Mouse (Mus musculus) midbrain, embryonic 11.5 days (tissue): ENCODE measurements at regions not wholly inside any gene's neighbourhood (a gene's known extent, or its start where the extent isn't known, plus 50 kb on each side); places are given as distances from the start of the nearest gene placed in this dataset.
A peak's percentile ranks its signal among the peaks of the same experiment; 100 is the strongest.

Experiments used
- ATAC-seq: fragments of 200-750 bp; cut with Nextera tagmentation; 2 replicates; pipeline ENCODE4 v1.8.0; 2017; ENCODE audit warnings: moderate TSS enrichment, moderate library complexity; ENCODE audit not compliant: low FRiP score
- DNase-seq: peaks from one replicate; pipeline ENCODE4 v3.0.0; 2015; ENCODE audit warnings: low spot score; ENCODE audit errors: missing footprints
- H3K27ac ChIP-seq: fragments of 300-500 bp; sonication (generic); 2 replicates; pipeline ENCODE4 v1.5.1; 2014; ENCODE audit warnings: low read depth, low read length
- H3K27me3 ChIP-seq: fragments of 300-500 bp; sonication (generic); 2 replicates; pipeline ENCODE4 v1.6.1; 2014; ENCODE audit warnings: mild to moderate bottlenecking, low read length, moderate library complexity, mixed read lengths; ENCODE audit not compliant: control insufficient read depth, insufficient read depth
- H3K36me3 ChIP-seq: fragments of 300-500 bp; sonication (generic); 2 replicates; pipeline ENCODE4 v1.6.1; 2014; ENCODE audit warnings: mild to moderate bottlenecking, low read length, moderate library complexity, mixed read lengths; ENCODE audit not compliant: control insufficient read depth, insufficient read depth
- H3K4me1 ChIP-seq: fragments of 300-500 bp; sonication (generic); 2 replicates; pipeline ENCODE4 v1.6.1; 2014; ENCODE audit warnings: low read length; ENCODE audit not compliant: control insufficient read depth, insufficient read depth
- H3K4me2 ChIP-seq: fragments of 300-500 bp; sonication (generic); 2 replicates; pipeline ENCODE4 v1.6.1; 2014; ENCODE audit warnings: mild to moderate bottlenecking, moderate library complexity
- H3K4me3 ChIP-seq: fragments of 300-500 bp; sonication (generic); 2 replicates; pipeline ENCODE4 v1.5.1; 2014; ENCODE audit warnings: low read depth, low read length
- H3K9ac ChIP-seq: fragments of 300-500 bp; sonication (generic); 2 replicates; pipeline ENCODE4 v1.6.1; 2014; ENCODE audit warnings: low read length
- H3K9me3 ChIP-seq: fragments of 300-500 bp; sonication (generic); 2 replicates; pipeline ENCODE4 v1.6.1; 2016; ENCODE audit warnings: low read length; ENCODE audit not compliant: control insufficient read depth
- WGBS: fragments of 180-500 bp; shearing (Covaris S2); extraction: QIAGEN DNeasy Blood & Tissue Kit; methylation state at CpG from one replicate; pipeline ENCODE4 v1.1.7; 2014; 5-methylcytosine and 5-hydroxymethylcytosine counted together

GRCm38 (mm10) chr5:80178723-80179122 lies 841.2 kb upstream of the Adgrl3 start:
- no peaks in the 10 kb centered on the region for H3K4me1 ChIP-seq
- peak; percentile 33 for DNase-seq
- 94% methylated on average over 3 of the region's 3 CpGs for WGBS

GRCm38 (mm10) chr5:80180280-80180679 lies 839.7 kb upstream of the Adgrl3 start:
- no peaks in the 10 kb centered on the region for H3K4me1 ChIP-seq
- DNase-seq (peak; percentile 70), ATAC-seq (no peak)
- 80% methylated on average over 2 of the region's 2 CpGs for WGBS
- no peak overlapping the region for H3K4me3 ChIP-seq
- H3K27ac ChIP-seq = no peak overlapping the region
- H3K36me3 ChIP-seq = no peaks in the 10 kb centered on the region
- H3K4me2 ChIP-seq = no peak overlapping the region
- no peaks in the 10 kb centered on the region for H3K27me3 ChIP-seq
- H3K9me3 ChIP-seq = no peaks in the 10 kb centered on the region
- H3K9ac ChIP-seq = no peak overlapping the region

More at GRCm38 (mm10) chr5:80178723-80179122, 841.2 kb upstream of the Adgrl3 start:
- no peak overlapping the region for H3K4me2 ChIP-seq
- ATAC-seq = no peak
- H3K9ac ChIP-seq = no peak overlapping the region
- no peaks in the 10 kb centered on the region for H3K9me3 ChIP-seq
- H3K27me3 ChIP-seq = no peaks in the 10 kb centered on the region
- no peaks in the 10 kb centered on the region for H3K36me3 ChIP-seq
- H3K4me3 ChIP-seq = no peak overlapping the region
- no peak overlapping the region for H3K27ac ChIP-seq

GRCm38 (mm10) chr5:80192418-80192817 lies 827.5 kb upstream of the Adgrl3 start:
- 85% methylated on average over 3 of the region's 3 CpGs for WGBS
- H3K4me1 ChIP-seq = no peaks in the 10 kb centered on the region
- H3K4me3 ChIP-seq = no peak overlapping the region
- H3K27ac ChIP-seq = no peak overlapping the region
- H3K27me3 ChIP-seq = no peaks in the 10 kb centered on the region
- no peak overlapping the region for H3K9ac ChIP-seq
- H3K36me3 ChIP-seq = no peaks in the 10 kb centered on the region
- DNase-seq (peak; percentile 26), ATAC-seq (no peak)
- H3K9me3 ChIP-seq = no peaks in the 10 kb centered on the region
- no peak overlapping the region for H3K4me2 ChIP-seq

GRCm38 (mm10) chr5:80199626-80200025 lies 820.3 kb upstream of the Adgrl3 start:
- H3K4me2 ChIP-seq = no peak overlapping the region
- no peaks in the 10 kb centered on the region for H3K27me3 ChIP-seq
- H3K4me3 ChIP-seq = no peak overlapping the region
- H3K9ac ChIP-seq = no peak overlapping the region
- H3K9me3 ChIP-seq = no peaks in the 10 kb centered on the region
- no peak for ATAC-seq
- DNase-seq = no peak
- H3K36me3 ChIP-seq = no peaks in the 10 kb centered on the region
- H3K27ac ChIP-seq = no peak overlapping the region
- no peaks in the 10 kb centered on the region for H3K4me1 ChIP-seq

DNA sequence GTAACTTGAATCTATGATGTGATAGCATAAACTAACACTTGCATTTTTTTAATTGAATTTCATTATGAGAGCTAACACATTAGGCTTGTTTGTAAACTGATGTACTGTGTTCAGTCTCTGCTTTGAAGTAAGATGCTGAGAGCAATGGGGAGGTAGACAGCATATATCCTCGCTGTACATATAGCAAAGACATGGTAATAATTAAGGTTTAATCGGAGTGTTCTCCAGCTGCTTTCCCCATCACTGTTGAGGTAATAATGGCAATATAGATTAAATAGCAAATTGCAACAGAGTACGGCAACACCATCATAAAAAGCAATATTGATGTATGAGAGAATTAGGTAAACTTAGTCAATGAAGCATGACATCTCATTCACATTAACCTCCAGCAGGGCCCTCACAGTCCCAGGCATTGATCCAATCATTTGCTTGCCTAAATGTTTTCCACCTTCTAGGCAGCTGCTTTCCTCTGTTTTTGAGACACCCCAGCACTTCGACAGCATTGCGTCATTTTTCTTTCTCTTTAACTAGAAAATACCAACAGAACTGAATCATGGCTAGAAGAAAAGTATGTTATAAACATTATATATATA lies 771.3 kb upstream of the Adgrl3 start:
- Histone ChIP-seq H3K27me3 (no peaks in the 10 kb centered on the region), H3K4me3 (no peak overlapping the region), H3K4me1 (no peaks in the 10 kb centered on the region), H3K36me3 (no peaks in the 10 kb centered on the region), H3K9me3 (no peaks in the 10 kb centered on the region), H3K27ac (no peak overlapping the region), H3K9ac (no peak overlapping the region), H3K4me2 (no peak overlapping the region)
- 91% methylated on average over 5 of the region's 5 CpGs for WGBS
- ATAC-seq (no peak), DNase-seq (no peak)

DNA sequence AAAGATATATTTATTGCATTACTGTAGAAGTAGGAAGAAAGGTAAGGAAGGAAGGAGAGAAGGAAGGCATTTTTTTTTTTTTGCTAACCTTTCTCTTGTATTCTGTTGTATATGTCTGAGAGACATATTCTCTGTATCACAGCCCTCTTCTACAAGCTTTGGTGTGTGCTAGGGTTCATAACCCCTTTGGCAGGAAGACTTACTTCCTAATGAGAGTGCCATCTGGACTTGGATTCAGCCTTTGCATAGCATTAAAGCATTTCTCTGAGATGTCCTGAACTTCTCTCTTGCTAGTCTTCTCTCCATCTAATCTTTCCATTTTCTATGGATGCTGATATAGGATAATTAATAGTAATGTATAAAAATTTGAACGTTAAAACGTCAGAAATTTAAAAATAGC lies 768.0 kb upstream of the Adgrl3 start:
- H3K27ac ChIP-seq = no peak overlapping the region
- H3K4me1 ChIP-seq = no peaks in the 10 kb centered on the region
- no peaks in the 10 kb centered on the region for H3K9me3 ChIP-seq
- no peak overlapping the region for H3K4me2 ChIP-seq
- no peak for DNase-seq
- H3K9ac ChIP-seq = no peak overlapping the region
- ATAC-seq = no peak
- no peaks in the 10 kb centered on the region for H3K36me3 ChIP-seq
- H3K27me3 ChIP-seq = no peaks in the 10 kb centered on the region
- H3K4me3 ChIP-seq = no peak overlapping the region
- 74% methylated on average over 2 of the region's 2 CpGs for WGBS

- H3K4me1 ChIP-seq = no peaks in the 10 kb centered on the region
- H3K4me3 ChIP-seq = no peak overlapping the region
- no peak overlapping the region for H3K4me2 ChIP-seq
- 77% methylated on average over 9 of the region's 9 CpGs for WGBS
- H3K27ac ChIP-seq = no peak overlapping the region
- DNase-seq (no peak), ATAC-seq (no peak)
- no peaks in the 10 kb centered on the region for H3K36me3 ChIP-seq
- H3K9me3 ChIP-seq = no peaks in the 10 kb centered on the region
- H3K9ac ChIP-seq = no peak overlapping the region
- H3K27me3 ChIP-seq = no peaks in the 10 kb centered on the region
These were observed 764.9 kb upstream of the Adgrl3 start for GRCm38 (mm10) chr5:80255046-80255445.

DNA sequence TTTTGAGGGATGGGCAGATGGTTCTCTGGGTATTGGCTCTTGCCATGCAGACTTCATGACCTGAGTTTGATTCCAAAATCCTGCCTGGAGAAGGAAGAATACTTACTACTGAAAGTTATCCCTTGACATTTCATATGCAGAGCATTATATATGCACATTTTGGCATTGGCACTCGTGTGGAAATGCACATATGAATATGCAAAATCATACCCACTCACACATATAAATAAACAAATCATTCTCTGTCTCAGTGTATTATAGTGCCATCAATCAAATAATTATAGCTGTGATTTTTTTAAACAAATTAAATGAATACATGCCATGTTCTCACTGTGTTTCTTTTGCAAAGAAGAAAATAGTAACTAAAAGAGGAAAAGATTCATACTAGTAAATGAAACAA lies 745.3 kb upstream of the Adgrl3 start:
- WGBS = 42% methylated on average over 1 of the region's 1 CpGs

DNA sequence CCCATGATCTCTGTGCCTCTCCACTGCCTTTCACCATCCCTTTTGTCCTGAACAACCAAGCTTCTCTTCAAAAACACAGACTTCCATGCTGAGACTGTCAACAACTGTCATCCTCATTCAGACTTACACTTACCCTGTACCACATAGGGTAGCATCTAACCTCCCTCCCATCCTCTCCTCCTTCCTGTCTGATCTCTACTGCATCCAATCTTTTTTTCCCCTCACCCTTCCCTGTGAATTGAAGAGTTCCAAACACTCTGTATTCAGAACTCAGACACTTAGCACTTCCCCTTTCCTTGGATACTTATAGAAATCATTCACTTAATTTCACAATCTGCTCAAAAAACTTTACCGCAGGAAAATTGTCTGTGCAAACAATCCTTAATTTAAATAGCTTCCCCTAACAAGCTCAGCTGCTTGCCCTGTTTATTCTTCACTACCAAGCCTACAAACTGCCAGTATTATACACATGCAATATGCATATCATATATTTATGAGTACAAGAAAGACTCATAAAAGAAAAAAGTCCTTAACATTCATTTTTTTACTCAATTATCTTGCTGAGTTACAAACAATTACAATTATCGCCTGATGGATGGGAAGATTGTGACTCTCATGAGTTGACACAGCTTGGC lies 744.6 kb upstream of the Adgrl3 start:
- no peaks in the 10 kb centered on the region for H3K36me3 ChIP-seq
- no peak for DNase-seq
- 93% methylated on average over 2 of the region's 2 CpGs for WGBS
- no peak overlapping the region for H3K4me2 ChIP-seq
- no peak overlapping the region for H3K4me3 ChIP-seq
- H3K9me3 ChIP-seq = no peaks in the 10 kb centered on the region
- H3K9ac ChIP-seq = no peak overlapping the region
- no peaks in the 10 kb centered on the region for H3K27me3 ChIP-seq
- no peak for ATAC-seq
- no peak overlapping the region for H3K27ac ChIP-seq
- no peaks in the 10 kb centered on the region for H3K4me1 ChIP-seq

More for the DNA sequence above, 745.3 kb upstream of the Adgrl3 start:
- no peaks in the 10 kb centered on the region for H3K27me3 ChIP-seq
- DNase-seq (no peak), ATAC-seq (no peak)
- H3K9me3 ChIP-seq = no peaks in the 10 kb centered on the region
- no peak overlapping the region for H3K9ac ChIP-seq
- H3K4me2 ChIP-seq = no peak overlapping the region
- no peaks in the 10 kb centered on the region for H3K4me1 ChIP-seq
- H3K36me3 ChIP-seq = no peaks in the 10 kb centered on the region
- no peak overlapping the region for H3K27ac ChIP-seq
- H3K4me3 ChIP-seq = no peak overlapping the region
